Mouse (Mus musculus): Measurements from ENCODE around the gene Srcin1.

Srcin1 gene

DNA sequence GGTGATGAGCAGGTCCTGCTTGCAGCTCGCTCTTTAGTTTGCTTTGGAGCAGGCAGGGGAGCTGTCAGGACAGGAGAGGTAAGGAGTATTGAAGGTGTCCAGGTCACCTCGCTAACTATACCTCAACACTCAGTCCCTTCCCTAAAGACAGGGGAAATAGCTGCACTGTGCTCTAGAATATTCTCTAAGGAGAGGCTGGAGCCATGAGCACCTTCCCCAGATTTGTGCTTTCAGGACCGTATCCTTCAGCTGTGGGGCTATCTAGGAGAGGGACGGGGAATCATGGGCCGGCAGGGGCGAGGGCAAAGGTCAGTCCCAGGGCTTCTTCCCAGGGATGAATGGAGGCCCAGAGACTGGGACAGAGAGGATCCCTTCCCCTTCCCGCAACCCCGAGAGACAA is 23.8 kb downstream of the Srcin1 start:
- DNase-seq (ENCODE audit: low spot score) = no peak

DNA sequence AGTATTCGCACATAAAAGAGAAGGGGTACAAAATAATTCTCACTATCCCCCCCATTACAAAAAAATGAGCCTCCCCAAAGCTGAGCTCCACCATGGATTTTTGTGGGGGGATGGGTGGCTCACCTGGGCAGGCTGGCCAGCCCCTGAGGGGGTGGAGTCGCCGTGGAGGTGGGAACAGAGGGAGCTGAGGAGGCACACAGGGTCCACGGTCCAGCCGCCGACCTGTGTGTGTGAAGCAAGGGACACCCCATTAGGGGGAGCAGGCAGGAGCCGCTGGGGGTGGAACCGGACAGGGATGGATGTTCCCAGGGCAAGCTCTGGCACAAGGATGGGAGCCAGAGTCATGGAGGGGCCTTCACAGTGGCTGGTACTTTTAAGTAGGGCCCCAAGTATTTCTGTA is 27.2 kb downstream of the Srcin1 start:
- DNase-seq (ENCODE audit: low spot score) = no peak

DNA sequence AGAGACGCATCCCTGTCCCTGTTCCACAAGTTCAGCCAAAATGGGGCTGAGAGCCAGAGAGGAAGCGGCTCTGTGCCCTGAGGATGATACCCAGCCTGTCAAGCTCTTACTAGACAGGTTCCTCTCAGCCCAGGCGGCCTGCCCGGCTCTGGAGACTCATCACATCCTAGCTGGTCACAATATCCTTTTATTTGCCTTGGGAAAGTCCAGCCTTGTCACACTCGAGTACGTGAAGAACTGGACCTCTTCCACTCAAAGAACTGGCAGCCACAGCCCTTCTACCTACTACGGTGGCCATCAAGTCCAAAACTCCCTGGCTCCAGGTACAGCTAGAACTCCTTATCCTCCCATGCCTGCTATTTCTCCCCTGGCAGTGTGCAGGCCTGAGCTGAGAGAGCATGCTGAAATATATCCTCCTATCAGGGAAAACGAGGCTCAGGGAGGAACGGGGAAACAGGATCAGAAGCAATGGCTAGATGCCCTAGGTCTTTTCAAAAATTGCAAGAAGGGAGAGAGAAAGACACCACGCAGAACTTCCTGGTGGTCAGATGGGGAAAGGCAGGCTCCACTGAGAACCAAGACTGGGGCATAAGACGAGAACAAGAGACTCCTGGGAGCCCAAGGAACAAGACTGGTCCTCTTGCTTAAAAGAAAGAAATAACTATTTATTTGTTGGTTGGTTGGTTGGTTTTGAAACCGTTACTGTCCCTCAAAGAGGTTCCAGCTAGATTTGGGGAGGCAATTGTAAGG is 27.9 kb downstream of the Srcin1 start:
- DNase-seq (ENCODE audit: low spot score) = no peak

DNA sequence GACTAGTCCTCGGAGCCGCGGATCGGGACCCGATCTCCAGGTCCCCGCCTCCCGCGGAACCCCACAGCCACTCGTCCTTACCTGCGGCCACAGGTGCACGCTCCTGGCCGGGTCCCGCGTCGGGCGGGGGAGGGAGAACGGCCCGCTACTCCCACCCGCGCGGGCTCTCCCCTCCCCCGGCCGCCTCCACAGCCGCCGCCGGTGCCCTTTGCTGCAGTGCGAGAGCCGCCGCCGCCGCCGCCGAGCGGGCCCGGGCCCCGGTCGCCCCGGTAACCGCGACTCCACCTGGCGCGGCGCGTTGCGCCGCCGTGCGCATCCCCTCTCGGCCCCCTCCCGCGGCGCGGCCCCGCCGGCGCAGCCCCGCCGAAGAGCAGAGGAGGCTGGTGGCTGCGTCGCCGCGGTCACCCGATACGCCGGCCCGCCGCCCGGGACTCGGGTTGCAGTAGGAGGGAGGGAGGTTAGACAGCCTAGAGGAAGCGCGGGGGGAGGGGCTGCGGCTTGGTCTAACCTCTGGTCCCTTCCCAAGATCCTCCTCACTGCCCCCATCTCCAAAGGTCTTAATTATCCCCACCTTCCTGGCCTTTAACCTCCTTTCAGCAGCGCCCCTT is 29.1 kb downstream of the Srcin1 start:
- DNase-seq (ENCODE audit: low spot score) = no peak

DNA sequence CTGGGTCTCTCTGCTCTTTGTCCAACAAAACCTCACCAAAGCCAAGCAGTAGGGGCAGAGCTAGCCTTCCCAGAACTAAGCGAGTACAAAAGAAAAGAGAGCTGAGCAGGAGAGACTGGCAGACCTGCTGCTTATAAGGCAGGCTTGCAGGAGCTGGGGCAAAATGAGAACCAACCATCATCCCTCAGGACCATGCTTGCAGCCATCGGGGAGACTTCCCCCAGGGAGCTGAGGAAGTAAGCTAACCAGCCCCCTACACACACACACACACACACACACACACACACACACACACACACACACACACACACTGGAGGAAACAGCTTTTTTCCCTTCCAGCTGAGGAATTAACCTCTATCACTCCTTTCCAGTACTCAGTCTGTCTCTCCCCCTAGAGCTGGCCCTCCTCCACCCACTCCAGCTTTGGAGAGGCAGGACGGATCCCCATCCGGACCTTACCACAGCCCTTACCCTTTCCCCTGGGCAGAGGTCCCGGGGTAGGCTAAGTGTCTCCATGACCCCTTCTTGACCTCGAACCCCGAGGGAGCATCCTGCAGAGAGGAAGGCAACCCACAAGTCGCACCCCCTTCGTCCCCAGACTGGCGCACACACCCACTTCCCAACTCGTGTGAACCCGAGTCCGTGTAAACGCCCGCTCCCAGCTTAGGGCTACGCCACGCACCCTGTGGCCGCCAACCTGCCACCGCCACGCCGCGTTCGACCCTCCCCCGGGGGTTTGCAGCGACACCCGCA is 30.0 kb downstream of the Srcin1 start:
- no peak for DNase-seq (ENCODE audit: low spot score)

DNA sequence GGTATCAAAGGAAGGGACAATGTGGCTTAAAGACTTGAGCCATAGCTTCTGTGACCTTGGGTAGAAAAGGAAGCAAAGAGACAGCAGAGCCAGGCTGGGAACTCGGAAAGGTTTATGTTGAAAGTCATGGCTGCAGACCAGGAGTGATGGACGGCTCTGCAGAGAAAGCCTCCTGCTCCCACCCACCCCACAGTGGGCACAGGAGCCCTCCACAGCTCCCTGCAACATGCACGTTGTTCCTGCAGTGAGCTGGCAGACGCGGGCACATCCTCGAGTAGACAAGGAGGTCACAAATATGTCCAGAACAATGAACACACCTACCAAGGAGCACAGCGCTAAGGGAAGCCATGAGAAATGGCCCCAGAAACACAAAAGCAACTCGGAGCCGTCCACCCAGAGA is 32.1 kb downstream of the Srcin1 start:
- no peak for DNase-seq (ENCODE audit: low spot score)

DNA sequence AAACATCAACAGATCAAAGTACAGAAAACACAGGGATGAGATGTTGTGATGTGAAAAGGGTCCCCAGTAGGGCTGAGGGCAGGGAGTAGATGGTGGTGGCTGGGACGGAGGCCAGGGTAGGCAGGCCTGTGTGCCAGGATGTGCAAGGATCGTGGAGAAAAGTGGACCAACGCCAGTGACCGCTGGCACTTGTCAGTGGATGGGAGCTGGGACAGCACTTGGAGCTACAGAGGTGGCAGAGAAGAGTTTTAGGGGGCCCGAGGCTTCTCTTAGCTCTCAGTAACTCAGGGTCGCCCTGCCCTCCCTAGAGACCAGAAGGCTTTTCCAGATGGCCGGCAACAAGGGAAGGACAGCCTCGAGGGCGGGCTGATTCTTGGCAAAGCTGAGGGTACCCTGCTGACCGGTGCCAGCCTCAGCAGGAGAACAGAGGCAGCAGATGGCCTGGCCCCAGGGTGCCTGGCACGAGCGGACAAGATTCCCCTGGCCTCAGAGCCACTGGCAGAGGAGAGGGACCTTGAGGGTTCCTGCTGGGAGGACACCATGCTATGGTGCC is 32.7 kb downstream of the Srcin1 start:
- DNase-seq (ENCODE audit: low spot score) = no peak

DNA sequence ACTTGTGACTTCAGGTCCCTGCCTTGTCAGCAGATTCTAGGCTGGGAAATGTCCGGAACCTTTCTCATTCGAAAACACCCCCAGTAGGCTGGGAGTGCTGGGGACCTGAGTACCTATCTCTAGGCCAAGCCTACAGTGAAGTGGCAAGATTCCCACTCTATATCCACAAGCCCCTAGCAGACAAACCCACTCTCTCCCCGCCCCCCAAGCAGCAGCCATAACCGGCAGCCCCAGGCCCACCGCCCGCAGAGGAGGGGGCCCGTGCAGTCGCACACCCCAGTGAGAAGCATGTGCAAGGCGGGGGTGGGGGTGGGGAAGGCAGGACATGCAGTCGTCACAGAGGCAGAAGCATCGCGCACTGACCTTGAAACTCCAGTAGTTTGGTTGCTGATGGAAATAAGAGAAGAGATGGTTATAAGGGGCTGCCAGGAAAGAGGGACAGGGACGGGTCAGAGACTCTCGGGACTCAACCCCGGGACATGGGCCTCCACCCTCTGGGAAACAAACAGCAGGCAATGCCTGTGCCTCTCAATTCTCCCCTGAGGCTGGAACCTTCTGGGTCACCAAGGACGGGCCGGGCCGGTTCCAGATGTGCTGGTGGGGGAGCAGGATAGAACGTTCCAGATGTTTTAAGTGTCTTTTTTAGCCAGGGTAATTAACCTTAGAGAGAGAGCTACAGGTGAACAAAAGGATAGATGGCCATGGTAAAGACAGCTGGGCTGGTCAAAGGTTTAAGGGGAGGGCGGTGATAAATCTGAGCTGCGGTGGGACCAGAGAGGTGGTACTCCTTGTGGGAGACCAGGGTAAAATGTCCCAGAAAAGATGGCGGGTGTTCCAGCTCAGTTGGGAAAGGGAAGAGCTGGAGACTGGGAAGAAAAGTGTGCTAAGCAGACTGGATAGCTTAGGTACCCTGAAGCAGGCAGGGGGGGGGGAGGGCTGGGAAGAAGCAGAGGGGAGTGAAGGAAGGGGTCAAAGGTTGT is 33.5 kb downstream of the Srcin1 start:
- no peak for DNase-seq (ENCODE audit: low spot score)

DNA sequence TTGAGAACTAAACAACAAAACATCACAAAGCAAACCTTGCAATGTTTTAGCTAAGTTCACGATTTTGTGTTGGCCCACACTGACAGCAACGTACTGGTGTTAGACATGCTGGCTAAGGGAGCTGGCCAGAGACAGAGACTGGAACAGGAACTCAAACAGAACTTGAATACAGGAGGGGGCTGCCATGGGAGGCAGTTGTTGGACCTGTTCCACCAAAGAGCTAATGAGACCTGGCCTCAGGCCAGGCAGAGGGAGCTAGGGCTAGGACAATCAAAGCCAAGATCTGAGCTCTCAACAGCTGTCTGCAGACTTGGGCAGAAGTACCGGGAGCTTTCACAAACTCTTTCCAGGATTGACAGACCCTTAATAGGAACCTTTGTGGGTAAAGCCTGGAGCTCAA is 35.4 kb downstream of the Srcin1 start:
- DNase-seq (ENCODE audit: low spot score) = no peak

DNA sequence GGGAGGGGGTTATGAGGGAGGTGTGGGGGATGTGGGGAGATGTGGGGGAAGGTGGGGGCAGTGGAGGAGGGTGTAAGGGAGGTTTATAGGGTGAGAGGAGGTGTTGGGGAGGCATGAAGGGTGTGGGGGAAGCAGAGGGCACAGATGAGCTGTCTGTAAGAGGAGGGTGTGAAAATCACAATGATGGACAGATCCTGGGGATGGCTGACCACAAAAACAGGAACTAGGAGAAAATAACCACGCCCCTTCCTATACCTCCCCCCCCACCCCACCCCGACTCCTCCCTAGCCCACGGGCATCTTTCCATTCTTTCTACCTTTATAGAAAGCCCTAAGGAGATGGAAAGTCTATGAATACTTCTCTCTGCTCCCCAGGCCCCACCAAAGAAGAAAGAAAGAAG is 35.9 kb downstream of the Srcin1 start:
- DNase-seq (ENCODE audit: low spot score) = no peak

DNA sequence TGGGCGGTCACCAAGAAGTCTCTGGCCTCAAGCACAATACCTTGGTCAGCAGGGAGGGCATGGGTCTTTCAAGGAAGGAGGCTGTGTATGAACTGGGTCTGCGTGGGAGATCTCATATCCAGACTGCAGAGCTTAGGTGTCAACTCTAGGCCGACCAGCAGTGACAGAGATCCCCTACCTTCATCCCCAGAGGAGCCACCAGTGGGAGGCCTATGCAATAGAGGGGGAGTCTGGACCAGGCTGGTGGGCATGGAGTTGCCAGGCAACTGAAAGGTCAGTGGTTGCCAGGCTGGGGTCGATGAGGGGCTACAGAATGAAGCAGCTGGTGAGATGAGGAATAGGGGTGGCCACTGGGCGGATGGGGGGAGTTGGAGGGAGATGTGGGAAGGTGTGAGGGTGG is 36.4 kb downstream of the Srcin1 start:
- DNase-seq (ENCODE audit: low spot score) = no peak

DNA sequence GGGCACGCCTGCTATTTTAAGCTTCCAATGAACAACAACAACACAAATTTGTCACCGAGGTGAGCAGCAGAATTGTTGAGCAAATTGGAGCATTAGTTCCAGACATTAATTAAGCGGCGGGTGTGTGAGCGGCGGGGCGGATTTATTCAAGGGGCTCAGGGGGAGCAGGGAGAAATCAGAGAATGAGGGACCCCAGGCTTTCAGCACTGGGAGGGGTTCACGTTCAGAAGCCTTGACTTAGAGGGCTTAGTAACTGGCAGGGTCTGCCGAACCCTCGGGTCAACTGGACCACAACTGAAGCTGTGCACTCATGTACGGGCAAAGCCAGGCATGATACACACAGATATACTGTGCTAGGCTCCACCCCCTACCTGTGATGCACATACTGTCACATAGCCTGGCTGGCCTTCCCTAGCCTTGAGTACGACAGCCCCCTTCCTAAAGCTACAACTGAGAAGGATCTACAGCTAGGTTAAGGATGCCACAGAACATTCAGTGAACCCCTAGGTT is 38.4 kb downstream of the Srcin1 start:
- DNase-seq (ENCODE audit: low spot score) = no peak

DNA sequence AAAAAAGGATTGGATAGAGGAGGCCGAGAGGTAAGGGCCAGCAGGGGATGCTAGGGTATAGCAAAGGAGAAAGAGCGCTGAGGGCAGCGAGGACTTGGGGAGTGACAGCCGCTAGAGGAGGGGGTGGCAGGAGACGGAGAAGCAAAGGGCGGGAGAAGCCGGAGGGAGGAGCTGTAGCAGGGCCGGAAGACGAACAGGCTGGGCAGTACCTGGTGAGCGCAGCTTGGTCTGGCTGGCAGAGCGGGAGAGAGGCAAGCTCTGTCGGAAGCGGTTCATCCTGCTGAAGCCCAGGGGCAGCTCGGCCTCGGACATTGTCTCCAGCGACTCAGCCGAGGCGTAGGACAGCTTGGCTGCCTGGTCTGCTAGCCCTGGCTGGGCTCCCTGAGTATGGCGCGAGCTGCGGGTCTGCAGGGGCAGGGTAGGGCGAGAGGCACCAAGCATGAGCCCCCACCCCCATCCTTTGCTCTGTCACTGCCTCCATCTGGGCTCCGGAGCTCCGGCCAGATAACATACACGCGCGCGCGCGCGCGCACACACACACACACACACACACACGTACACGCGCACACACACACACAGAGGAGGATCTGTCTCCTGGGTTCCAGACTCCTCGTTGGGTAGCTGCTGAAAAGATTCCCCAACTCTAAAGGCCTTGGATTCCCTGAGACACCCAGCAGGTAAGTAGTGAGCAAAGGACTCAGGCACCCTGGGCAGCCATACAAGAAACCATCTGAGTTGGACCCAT is 39.0 kb downstream of the Srcin1 start:
- no peak for DNase-seq (ENCODE audit: low spot score)

DNA sequence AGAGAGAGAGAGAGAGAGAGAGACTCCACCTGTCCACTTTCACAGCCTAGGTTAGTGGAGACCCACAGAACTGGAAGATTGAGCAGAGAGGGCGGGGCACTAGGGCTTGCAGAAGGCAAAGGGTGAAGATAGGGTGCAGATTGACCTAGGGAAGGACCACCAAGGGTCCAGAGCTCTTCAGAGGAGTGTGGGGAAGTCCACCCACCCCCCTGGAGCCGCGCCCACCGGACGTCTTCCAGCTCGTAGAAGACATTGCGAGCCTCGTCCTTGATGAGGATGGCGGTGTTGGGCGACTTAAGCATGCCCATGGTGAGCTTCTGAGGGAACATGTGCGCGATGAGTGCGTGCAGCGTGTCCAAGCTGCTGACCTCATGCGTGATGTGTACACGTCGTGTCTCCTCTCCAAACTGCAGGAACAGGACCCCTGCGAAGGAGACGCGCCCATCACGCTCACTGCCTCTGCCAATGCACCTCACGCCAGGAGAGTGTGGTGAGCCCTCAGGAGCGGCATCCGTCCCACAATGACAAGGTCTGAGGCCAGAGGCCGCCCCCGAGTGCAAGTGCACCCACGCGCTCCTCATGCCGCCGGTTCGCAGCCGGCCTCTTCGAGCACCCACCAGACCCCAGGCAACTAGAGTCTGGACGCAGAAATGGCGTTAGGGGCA is 39.8 kb downstream of the Srcin1 start:
- no peak for DNase-seq (ENCODE audit: low spot score)

DNA sequence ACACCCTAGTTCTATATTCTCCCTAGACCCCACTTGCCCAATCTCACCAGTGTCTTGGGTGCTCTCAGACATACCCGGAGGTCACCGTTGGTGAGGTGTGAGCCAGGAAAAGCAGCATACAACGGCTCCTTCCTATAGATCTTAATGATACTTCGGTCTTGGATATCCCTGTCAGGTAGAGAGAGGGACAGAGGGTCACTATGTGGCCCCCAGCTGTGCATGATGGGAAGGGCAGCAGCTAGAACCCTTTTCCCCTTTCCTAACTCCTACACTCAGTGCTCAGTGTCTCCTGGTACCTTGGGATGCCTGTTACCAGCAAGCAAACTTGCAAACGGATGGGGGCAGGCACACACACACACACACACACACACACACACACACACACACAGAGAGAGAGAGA is 40.3 kb downstream of the Srcin1 start:
- DNase-seq (ENCODE audit: low spot score) = no peak

DNA sequence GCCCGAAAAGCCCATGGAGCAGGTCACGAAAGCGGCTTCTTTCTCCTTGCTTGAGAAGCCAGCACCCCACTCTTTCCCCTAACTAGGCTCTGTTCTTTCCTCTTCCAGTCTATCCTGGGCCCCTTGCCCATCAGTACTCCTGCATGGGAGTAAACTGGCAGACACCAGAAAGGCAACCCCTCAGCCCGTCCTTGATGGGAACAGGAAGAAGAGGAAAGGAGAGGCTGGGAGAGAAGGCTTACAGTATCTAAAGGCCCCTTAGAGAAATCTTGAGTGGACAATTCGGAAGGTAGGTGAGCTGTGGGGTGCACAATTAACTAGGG is 40.7 kb downstream of the Srcin1 start:
- DNase-seq (ENCODE audit: low spot score) = no peak

DNA sequence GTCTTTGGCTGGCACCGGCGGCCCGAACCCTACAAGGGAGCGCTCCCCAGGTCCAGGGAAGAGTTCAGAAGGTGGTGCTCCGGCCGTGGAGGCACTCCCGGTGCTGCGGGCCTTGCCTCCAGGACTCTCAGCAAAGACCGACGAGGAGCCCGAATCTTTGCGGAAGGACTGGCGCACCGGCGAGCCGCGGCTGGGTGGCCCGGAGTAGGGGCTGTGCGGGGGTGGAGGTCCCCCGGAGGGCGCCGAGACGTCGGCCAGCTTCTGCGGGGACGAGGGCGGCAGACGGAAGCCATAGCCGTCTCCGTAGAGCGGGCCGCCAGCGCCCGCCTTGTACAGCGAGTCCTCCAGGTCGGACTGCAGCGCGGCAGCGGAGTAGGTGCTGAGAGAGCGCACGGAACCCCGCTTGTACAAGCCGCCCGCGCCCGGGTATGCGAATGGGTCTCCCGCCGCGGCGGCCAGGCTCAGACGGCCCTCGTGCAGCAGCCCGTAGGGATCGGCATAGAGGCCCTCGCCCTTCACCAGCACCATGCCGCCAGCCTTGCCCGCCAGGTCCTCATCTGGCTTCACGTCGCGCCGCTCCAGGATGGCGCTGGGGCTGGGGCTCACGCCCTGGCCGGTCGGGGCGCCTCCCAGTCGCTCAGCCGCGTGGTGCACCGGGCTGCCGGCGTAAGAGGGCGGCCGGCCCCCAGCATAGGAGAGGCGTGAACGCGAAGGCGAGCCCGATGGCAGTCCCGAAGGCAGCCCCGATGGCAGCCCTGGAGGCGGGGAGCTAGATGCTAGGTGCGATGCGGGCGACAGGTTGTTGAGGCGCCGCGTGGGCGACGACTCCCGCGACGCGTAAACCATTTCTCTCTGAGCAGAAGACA is 41.3 kb downstream of the Srcin1 start:
- DNase-seq (ENCODE audit: low spot score) = no peak

DNA sequence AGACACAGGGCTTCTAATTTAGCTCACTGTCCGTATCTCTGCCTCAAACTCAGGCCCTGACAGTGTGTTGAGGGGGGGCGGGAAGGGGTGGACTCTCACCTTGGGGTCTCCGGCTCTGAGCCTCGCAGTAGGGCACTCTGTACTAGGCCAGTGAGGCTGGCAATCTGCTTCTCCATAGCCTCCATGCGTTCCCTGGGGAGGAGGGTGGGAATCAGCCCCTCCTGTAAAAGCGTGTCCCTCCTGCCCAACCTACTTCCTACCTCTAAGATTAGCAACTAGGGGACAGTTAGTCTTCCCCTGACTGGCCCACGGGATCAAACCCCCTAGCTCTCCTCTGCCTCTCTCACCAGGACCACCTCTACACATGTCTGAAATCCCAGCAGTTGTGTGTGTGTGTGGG is 42.3 kb downstream of the Srcin1 start:
- DNase-seq (ENCODE audit: low spot score) = no peak

DNA sequence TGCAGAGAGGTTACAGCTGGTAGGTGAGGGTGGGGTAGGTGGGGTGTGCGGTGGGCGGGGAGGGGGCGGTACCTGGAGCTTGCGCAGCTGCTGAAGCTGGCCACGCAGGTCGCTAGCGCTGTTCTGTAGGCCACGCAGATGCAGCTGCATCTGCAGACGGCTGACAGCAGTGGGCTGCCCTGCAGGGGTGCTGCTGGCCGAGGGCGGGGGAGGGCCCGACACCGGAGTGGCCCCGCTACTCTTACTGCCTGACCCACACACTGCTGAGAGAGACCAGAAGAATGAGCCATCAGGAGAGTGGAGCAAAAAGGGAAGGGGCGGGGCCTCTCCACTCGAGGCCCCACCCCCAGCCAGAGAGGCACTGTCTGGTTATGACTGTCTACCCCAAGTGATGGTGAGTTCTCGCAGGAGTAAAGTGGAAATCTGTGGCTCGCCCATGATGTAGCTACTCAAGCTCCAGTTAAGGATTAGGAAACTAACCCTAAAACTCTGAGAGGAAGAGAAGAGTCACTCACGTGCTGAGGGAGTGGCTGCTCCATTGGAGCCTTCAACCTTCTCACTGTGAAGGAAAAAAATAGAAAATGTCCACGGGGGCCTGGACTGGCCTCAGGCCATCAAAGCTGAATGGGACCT is 42.9 kb downstream of the Srcin1 start:
- no peak for DNase-seq (ENCODE audit: low spot score)

Data from urinary bladder, postnatal 14 days (tissue).